Mouse (Mus musculus) lung, postnatal 0 days (tissue): Measurements from ENCODE around the gene Ppp1r3e.

Experiments
- CTCF ChIP-seq: IDR thresholded peaks from 2 replicates; pipeline ENCODE4 v1.5.1; 2016; ENCODE audit warnings: antibody characterized with exemption, mild to moderate bottlenecking
- EP300 ChIP-seq: IDR thresholded peaks from 2 replicates; pipeline ENCODE4 v1.6.1; 2016; ENCODE audit warnings: antibody characterized with exemption, mild to moderate bottlenecking, control low read depth

DNA sequence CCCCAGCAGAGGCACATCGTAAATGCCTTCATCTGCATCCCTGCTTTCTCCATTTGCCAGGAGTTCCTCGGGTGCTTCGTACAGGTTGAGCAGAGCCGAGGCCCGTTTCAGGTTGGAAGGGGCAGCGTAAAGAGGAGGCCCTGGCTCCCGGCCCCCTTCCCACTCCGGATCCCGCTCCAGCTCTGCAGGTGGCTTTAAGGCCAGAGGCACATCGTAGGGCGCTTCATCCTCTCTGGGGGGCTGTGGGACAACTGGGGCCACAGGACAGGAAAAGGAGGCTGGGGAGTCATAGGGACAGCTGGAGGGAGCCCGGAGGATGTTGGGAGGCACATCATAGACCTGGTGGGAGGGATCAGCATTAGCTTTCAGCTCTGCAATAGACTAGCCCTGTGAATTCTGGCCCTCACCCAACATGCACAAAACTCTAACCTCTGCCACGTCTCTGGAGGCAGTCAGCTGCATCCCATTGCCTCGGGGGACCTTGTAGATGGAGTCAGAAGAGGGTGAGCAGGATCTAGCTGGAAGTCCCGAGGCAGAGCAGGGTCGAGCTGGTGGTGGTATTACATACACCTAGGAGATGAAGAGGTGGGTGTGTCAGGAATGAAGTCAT is 42.8 kb upstream of the Ppp1r3e start:
- TF ChIP-seq CTCF (no peak), EP300 (no peak)
